Mouse (Mus musculus) heart, adult 2 months (tissue): ENCODE data around the gene Rusc1.

Source experiments
- CTCF ChIP-seq: fragments of 200-600 bp; IDR thresholded peaks from 2 replicates; pipeline ENCODE4 v1.8.1; 2022; ENCODE audit warnings: antibody characterized with exemption, mild to moderate bottlenecking, moderate library complexity
- EP300 ChIP-seq: fragments of 200-500 bp; IDR thresholded peaks from 2 replicates; pipeline ENCODE4 v1.6.1; 2011; ENCODE audit warnings: low read depth, low read length, control low read depth; ENCODE audit not compliant: insufficient read depth

- no peak for TF ChIP-seq EP300
- no peak for TF ChIP-seq CTCF
Measured at GRCm38 (mm10) chr3:89084133-89084532, 9.0 kb downstream of the Rusc1 start.
